Mouse (Mus musculus): ENCODE measurements around the gene Grik5. TPM values are rescaled to one million over a fixed set of nuclear protein-coding genes. Genes with fewer than 3 reads are reported as not detected.
"Not testable (repeated sequence)": the region's sequence is repeated elsewhere in the genome, so short reads cannot be mapped to it uniquely, and the experiment has no call there.

Grik5 gene
- polyA plus RNA-seq, 1 experiment: 9.8 TPM

- TF ChIP-seq USF1 (IDR thresholded peaks at IDR 0.05; ENCODE audit: low read depth) (no peak), FOSL1 (IDR thresholded peaks at IDR 0.05; ENCODE audit: insufficient read depth, low read length, poor library complexity, severe bottlenecking) (no peak), MAX (IDR thresholded peaks at IDR 0.05) (no peak)
- Histone ChIP-seq H3K79me3 (ENCODE audit: low read depth) (no peaks in the 10 kb centered on the region), H3K36me3 (ENCODE audit: control insufficient read depth, insufficient read depth) (no peaks in the 10 kb centered on the region), H3K27me3 (ENCODE audit: control insufficient read depth, insufficient read depth, insufficient read length) (no peaks in the 10 kb centered on the region), H3K4me3 (ENCODE audit: insufficient read depth, poor library complexity, severe bottlenecking) (no peak overlapping the region), H3K79me2 (ENCODE audit: control insufficient read depth, insufficient read depth) (no peaks in the 10 kb centered on the region), H3ac (ENCODE audit: control insufficient read depth, insufficient read length, low read depth) (no peak overlapping the region)
These were observed 14.3 kb downstream of the Grik5 start for GRCm38 (mm10) chr7:25057888-25058287.

- Histone ChIP-seq H3K79me3 (ENCODE audit: low read depth) (no peaks in the 10 kb centered on the region), H3K27me3 (ENCODE audit: control insufficient read depth, insufficient read depth, insufficient read length) (no peaks in the 10 kb centered on the region), H3K4me3 (ENCODE audit: insufficient read depth, poor library complexity, severe bottlenecking) (no peak overlapping the region), H3K79me2 (ENCODE audit: control insufficient read depth, insufficient read depth) (no peaks in the 10 kb centered on the region), H3ac (ENCODE audit: control insufficient read depth, insufficient read length, low read depth) (no peak overlapping the region), H3K36me3 (ENCODE audit: control insufficient read depth, insufficient read depth) (no peaks in the 10 kb centered on the region)
- no peak for TF ChIP-seq MYOG (IDR thresholded peaks at IDR 0.05; ENCODE audit: control insufficient read depth, extremely low read depth, insufficient read length)
These were observed 15.2 kb downstream of the Grik5 start for GRCm38 (mm10) chr7:25056951-25057350.

GRCm38 (mm10) chr7:25052587-25052986 lies 19.6 kb downstream of the Grik5 start:
- no peak for TF ChIP-seq FOSL1 (IDR thresholded peaks at IDR 0.05; ENCODE audit: insufficient read depth, low read length, poor library complexity, severe bottlenecking)
- no peak for TF ChIP-seq CEBPB (IDR thresholded peaks at IDR 0.05; ENCODE audit: low read depth)
- TF ChIP-seq CTCF (IDR thresholded peaks at IDR 0.05; ENCODE audit: control insufficient read depth, insufficient read depth, insufficient read length): no peak
- TF ChIP-seq MAX (IDR thresholded peaks at IDR 0.05): no peak
- no peak for TF ChIP-seq MYOD1 (IDR thresholded peaks at IDR 0.05; ENCODE audit: control insufficient read depth, insufficient read length, low read depth)
- no peak for TF ChIP-seq MYOG (IDR thresholded peaks at IDR 0.05; ENCODE audit: control insufficient read depth, extremely low read depth, insufficient read length)
- no peak for TF ChIP-seq USF1 (IDR thresholded peaks at IDR 0.05; ENCODE audit: low read depth)
- Histone ChIP-seq H3K79me2 (ENCODE audit: control insufficient read depth, insufficient read depth) (no peaks in the 10 kb centered on the region), H3ac (ENCODE audit: control insufficient read depth, insufficient read length, low read depth) (no peak overlapping the region), H3K79me3 (ENCODE audit: low read depth) (no peaks in the 10 kb centered on the region), H3K4me3 (ENCODE audit: insufficient read depth, poor library complexity, severe bottlenecking) (no peak overlapping the region), H3K27me3 (ENCODE audit: control insufficient read depth, insufficient read depth, insufficient read length) (no peaks in the 10 kb centered on the region), H3K36me3 (ENCODE audit: control insufficient read depth, insufficient read depth) (no peaks in the 10 kb centered on the region)

GRCm38 (mm10) chr7:25049295-25049930 lies 22.7 kb downstream of the Grik5 start:
- no peaks in the 10 kb centered on the region for H3K79me3 ChIP-seq (ENCODE audit: low read depth)
- TF ChIP-seq FOSL1 (IDR thresholded peaks at IDR 0.05; ENCODE audit: insufficient read depth, low read length, poor library complexity, severe bottlenecking) (no peak), MYOD1 (IDR thresholded peaks at IDR 0.05; ENCODE audit: control insufficient read depth, insufficient read length, low read depth) (no peak), USF1 (IDR thresholded peaks at IDR 0.05; ENCODE audit: low read depth) (no peak), MAX (IDR thresholded peaks at IDR 0.05) (no peak), CEBPB (IDR thresholded peaks at IDR 0.05; ENCODE audit: low read depth) (no peak), MYOG (IDR thresholded peaks at IDR 0.05; ENCODE audit: control insufficient read depth, extremely low read depth, insufficient read length) (no peak), CTCF (IDR thresholded peaks at IDR 0.05; ENCODE audit: control insufficient read depth, insufficient read depth, insufficient read length) (no peak)
- H3ac ChIP-seq (ENCODE audit: control insufficient read depth, insufficient read length, low read depth): no peak overlapping the region
- no peak overlapping the region for H3K4me3 ChIP-seq (ENCODE audit: insufficient read depth, poor library complexity, severe bottlenecking)
- H3K27me3 ChIP-seq (ENCODE audit: control insufficient read depth, insufficient read depth, insufficient read length): no peaks in the 10 kb centered on the region
- H3K36me3 ChIP-seq (ENCODE audit: control insufficient read depth, insufficient read depth): no peaks in the 10 kb centered on the region
- no peaks in the 10 kb centered on the region for H3K79me2 ChIP-seq (ENCODE audit: control insufficient read depth, insufficient read depth)

- TF ChIP-seq CEBPB (IDR thresholded peaks at IDR 0.05; ENCODE audit: low read depth): no peak
- peak; percentile 31 for TF ChIP-seq MAX (IDR thresholded peaks at IDR 0.05)
- Histone ChIP-seq H3K79me2 (ENCODE audit: control insufficient read depth, insufficient read depth) (no peaks in the 10 kb centered on the region), H3K4me3 (ENCODE audit: insufficient read depth, poor library complexity, severe bottlenecking) (no peak overlapping the region), H3K36me3 (ENCODE audit: control insufficient read depth, insufficient read depth) (no peaks in the 10 kb centered on the region), H3ac (ENCODE audit: control insufficient read depth, insufficient read length, low read depth) (no peak overlapping the region), H3K79me3 (ENCODE audit: low read depth) (no peaks in the 10 kb centered on the region), H3K27me3 (ENCODE audit: control insufficient read depth, insufficient read depth, insufficient read length) (no peaks in the 10 kb centered on the region)
These were observed 24.8 kb downstream of the Grik5 start for GRCm38 (mm10) chr7:25047363-25047762.

GRCm38 (mm10) chr7:25044599-25044998 lies 27.5 kb downstream of the Grik5 start:
- H3K79me3 ChIP-seq (ENCODE audit: low read depth); H3K27me3 ChIP-seq (ENCODE audit: control insufficient read depth, insufficient read depth, insufficient read length); H3ac ChIP-seq (ENCODE audit: control insufficient read depth, insufficient read length, low read depth); H3K4me3 ChIP-seq (ENCODE audit: insufficient read depth, poor library complexity, severe bottlenecking); H3K36me3 ChIP-seq (ENCODE audit: control insufficient read depth, insufficient read depth); H3K79me2 ChIP-seq (ENCODE audit: control insufficient read depth, insufficient read depth): not testable (repeated sequence)

- no peaks in the 10 kb centered on the region for H3K79me3 ChIP-seq (ENCODE audit: low read depth)
- no peaks in the 10 kb centered on the region for H3K27me3 ChIP-seq (ENCODE audit: control insufficient read depth, insufficient read depth, insufficient read length)
- TF ChIP-seq MYOD1 (IDR thresholded peaks at IDR 0.05; ENCODE audit: control insufficient read depth, insufficient read length, low read depth) (no peak), CEBPB (IDR thresholded peaks at IDR 0.05; ENCODE audit: low read depth) (no peak), USF1 (IDR thresholded peaks at IDR 0.05; ENCODE audit: low read depth) (no peak), CTCF (IDR thresholded peaks at IDR 0.05; ENCODE audit: control insufficient read depth, insufficient read depth, insufficient read length) (no peak), MAX (IDR thresholded peaks at IDR 0.05) (no peak), MYOG (IDR thresholded peaks at IDR 0.05; ENCODE audit: control insufficient read depth, extremely low read depth, insufficient read length) (no peak), FOSL1 (IDR thresholded peaks at IDR 0.05; ENCODE audit: insufficient read depth, low read length, poor library complexity, severe bottlenecking) (no peak)
- H3K4me3 ChIP-seq (ENCODE audit: insufficient read depth, poor library complexity, severe bottlenecking): no peak overlapping the region
- H3K79me2 ChIP-seq (ENCODE audit: control insufficient read depth, insufficient read depth): no peaks in the 10 kb centered on the region
- H3K36me3 ChIP-seq (ENCODE audit: control insufficient read depth, insufficient read depth): no peaks in the 10 kb centered on the region
- H3ac ChIP-seq (ENCODE audit: control insufficient read depth, insufficient read length, low read depth): no peak overlapping the region
These were observed 30.2 kb downstream of the Grik5 start for GRCm38 (mm10) chr7:25041921-25042320.

Measured in C2C12 (cell line).